Mouse (Mus musculus): ENCODE results near the gene Prkaca.

DNA sequence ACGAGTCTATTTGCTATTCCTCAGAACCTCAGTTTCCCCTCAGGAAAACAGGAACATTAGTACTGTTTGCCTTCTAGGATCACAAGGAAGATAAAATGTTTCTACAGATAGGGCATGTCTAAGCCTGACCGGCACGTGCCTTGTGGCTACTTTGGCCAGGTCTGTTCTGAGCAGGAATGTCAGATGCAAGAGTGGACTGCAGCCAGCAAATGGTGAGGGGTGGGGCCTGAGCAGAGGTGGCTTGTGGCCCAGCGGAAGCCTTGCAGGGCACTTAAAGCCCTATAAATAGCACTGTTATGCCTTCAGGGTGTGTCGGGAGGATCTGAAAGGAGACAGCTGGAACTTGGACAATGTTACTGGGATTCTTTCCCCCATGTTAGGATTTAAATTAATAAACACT lies 50.3 kb downstream of the Prkaca start:
- TF ChIP-seq CTCF (IDR thresholded peaks at IDR 0.05; ENCODE audit: low read depth, low read length) (no peak), POLR2A (IDR thresholded peaks at IDR 0.05; ENCODE audit: extremely low read depth, insufficient read depth, low read length) (no peak)
